Mouse (Mus musculus) T-cell, adult 2 months (primary cell): ENCODE data around the gene Cul9.
"Not testable (repeated sequence)": the region's sequence is repeated elsewhere in the genome, so short reads cannot be mapped to it uniquely, and the experiment has no call there.

ENCODE experiments used
- DNase-seq: peaks from one replicate; pipeline ENCODE4 v3.0.0; 2022; ENCODE audit warnings: low spot score

The Cul9 gene

GRCm38 (mm10) chr17:46545813-46546564, at the start of gene Cul9:
Gene Cul9 (minus strand): TSS chr17:46546388.
- peak; percentile 63 for DNase-seq

- no peak for DNase-seq
These were observed 49.1 kb upstream of the Cul9 start for GRCm38 (mm10) chr17:46595336-46595735.

GRCm38 (mm10) chr17:46594606-46595005, 48.4 kb upstream of the Cul9 start:
- no peak for DNase-seq

- DNase-seq, result no peak
These were observed 46.9 kb upstream of the Cul9 start for GRCm38 (mm10) chr17:46593124-46593523.

- no peak for DNase-seq
These were observed 45.2 kb upstream of the Cul9 start for GRCm38 (mm10) chr17:46591406-46591805.

GRCm38 (mm10) chr17:46590439-46590838, 44.3 kb upstream of the Cul9 start:
- no peak for DNase-seq

- DNase-seq, result no peak
These were observed 43.6 kb upstream of the Cul9 start for GRCm38 (mm10) chr17:46589635-46590314.

GRCm38 (mm10) chr17:46588913-46589312, 42.7 kb upstream of the Cul9 start:
- DNase-seq, result no peak

GRCm38 (mm10) chr17:46588173-46588572, 42.0 kb upstream of the Cul9 start:
- no peak for DNase-seq

GRCm38 (mm10) chr17:46586327-46586726, 40.1 kb upstream of the Cul9 start:
- no peak for DNase-seq

- no peak for DNase-seq
These were observed 32.5 kb upstream of the Cul9 start for GRCm38 (mm10) chr17:46578650-46579049.

GRCm38 (mm10) chr17:46576070-46576469, 29.9 kb upstream of the Cul9 start:
- peak; percentile 27 for DNase-seq

- no peak for DNase-seq
These were observed 28.3 kb upstream of the Cul9 start for GRCm38 (mm10) chr17:46574535-46574934.

- DNase-seq, result no peak
These were observed 24.8 kb upstream of the Cul9 start for GRCm38 (mm10) chr17:46571005-46571404.

- DNase-seq, result peak; percentile 34
These were observed 13.0 kb upstream of the Cul9 start for GRCm38 (mm10) chr17:46559146-46559545.

GRCm38 (mm10) chr17:46558151-46558550, 12.0 kb upstream of the Cul9 start:
- DNase-seq, result no peak

- DNase-seq, result not testable (repeated sequence)
These were observed 11.1 kb upstream of the Cul9 start for GRCm38 (mm10) chr17:46557321-46557720.

- no peak for DNase-seq
These were observed 10.4 kb upstream of the Cul9 start for GRCm38 (mm10) chr17:46556584-46556945.

- DNase-seq, result peak; percentile 97
These were observed 9.7 kb upstream of the Cul9 start, which contains the start of gene Srf for GRCm38 (mm10) chr17:46555673-46556583. Gene Srf (minus strand): TSS chr17:46556175.

- peak; percentile 27 for DNase-seq
These were observed 8.9 kb upstream of the Cul9 start for GRCm38 (mm10) chr17:46554977-46555672.

GRCm38 (mm10) chr17:46554646-46554976, 8.4 kb upstream of the Cul9 start:
- DNase-seq, result no peak

GRCm38 (mm10) chr17:46553926-46554325, 7.7 kb upstream of the Cul9 start:
- no peak for DNase-seq
